Mouse (Mus musculus) T-helper 1 cell (primary cell): ENCODE results near the gene Dcaf4.

Source experiments
- in situ Hi-C: fragments of 300-600 bp; cut with MboI, MseI; formaldehyde crosslinking; loops from one replicate; pipeline ENCODE4 v1.15.1; 2025; ENCODE audit warnings: high pct_unique_total_duplicates

The Dcaf4 gene

DNA sequence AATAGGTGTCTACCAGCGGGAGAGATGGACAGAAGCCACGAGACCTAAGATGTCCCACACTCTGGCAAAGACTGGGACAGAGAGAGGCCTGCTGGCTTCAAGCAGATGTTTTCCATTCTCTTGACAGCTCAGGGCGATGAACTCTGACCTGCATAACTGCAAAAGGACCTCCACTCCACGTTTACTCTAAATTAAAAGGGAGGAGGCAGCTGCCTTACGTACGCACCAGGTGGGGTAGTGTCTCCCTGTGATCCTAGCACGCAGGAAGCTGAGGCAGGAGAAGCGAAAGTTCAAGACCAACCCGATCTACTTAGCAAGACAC is 24.3 kb upstream of the Dcaf4 start:
- in situ Hi-C loops: loop anchor here (5.0 to 10.0 kb wide), 2 partner anchors 384 to 1011 kb away; no protein-coding TSS in a partner anchor

DNA sequence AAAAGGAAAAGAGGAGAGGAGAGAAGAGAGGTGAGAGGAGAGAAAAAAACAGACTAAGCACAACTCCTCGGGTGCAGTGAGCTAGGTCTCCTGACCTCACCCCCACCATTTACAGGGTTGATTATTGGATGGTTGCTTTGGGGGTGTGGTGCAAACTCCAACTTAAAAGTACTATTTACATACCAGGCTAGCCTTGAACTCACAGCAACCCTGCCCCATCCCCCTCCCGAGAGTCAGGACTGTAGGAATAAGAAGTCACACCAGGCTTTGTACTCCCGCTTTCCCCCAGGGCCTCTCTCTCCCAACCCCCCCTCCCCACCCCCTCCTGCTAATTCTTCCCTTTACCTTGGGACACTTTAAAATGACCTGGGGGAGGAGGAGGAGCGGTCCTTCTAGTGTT is 23.9 kb upstream of the Dcaf4 start:
- in situ Hi-C loops: loop anchor here (5.0 to 10.0 kb wide), 2 partner anchors 384 to 1012 kb away; no protein-coding TSS in a partner anchor

DNA sequence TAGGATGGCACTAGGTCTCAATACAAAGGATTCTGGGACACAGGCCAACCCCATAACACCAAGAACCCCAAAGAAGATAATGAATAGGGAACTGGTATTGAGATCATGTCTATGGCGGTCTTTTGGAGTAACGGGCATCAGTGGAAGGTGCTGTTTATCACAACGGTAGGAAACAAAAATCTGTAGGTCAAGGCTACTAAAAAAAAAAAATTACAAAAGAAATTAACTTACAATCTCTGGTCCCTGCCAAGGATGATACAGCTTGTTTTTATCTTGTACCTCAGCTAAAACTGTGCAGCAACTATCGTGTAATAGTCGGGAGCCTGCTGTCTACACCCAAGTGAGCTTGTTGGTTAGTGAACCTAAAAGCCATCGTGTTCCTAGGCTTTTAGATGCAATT is 23.5 kb upstream of the Dcaf4 start:
- in situ Hi-C loops: loop anchor here (5.0 to 10.0 kb wide), 2 partner anchors 384 to 1012 kb away; no protein-coding TSS in a partner anchor

DNA sequence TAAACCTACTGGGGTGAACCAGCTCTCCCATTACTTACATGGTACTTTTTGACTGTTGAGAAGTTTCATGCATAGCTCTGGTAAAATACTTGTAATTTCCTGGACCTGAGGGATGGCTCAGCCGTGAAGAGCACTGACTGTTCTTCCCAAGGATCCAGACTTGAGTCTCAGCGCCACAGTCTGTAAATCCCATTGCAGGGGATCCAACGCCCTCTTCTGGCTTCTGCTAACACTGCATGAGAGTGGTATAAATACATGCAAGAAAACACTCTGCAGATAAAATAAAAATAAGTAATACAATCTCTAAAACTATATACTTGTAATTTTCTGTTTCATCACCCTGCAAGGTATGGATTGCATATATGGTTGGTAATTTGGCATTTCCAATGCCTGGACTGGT is 22.3 kb upstream of the Dcaf4 start:
- in situ Hi-C loops: loop anchor here (5.0 to 10.0 kb wide), 2 partner anchors 386 to 1013 kb away; no protein-coding TSS in a partner anchor

DNA sequence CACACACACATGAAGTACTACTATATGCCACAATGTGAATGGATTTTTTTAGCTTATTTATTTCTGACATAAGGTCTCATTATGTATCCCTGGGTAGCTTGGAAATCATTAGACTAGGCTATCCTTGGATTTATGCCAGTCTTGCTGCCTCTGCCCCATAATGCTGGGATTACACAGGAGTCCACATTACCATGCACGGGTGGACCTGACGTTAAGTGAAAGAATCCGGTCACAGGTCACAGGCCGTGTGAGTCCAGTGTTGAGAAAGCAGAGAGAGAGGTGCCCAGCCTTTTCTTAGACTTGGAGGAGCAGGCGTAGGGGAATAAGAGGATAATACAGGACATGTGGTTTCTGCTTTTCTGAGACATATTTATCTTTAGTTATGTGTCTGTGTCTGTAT is 21.0 kb upstream of the Dcaf4 start:
- in situ Hi-C loops: loop anchor here (5.0 to 10.0 kb wide), 2 partner anchors 387 to 1014 kb away; no protein-coding TSS in a partner anchor

DNA sequence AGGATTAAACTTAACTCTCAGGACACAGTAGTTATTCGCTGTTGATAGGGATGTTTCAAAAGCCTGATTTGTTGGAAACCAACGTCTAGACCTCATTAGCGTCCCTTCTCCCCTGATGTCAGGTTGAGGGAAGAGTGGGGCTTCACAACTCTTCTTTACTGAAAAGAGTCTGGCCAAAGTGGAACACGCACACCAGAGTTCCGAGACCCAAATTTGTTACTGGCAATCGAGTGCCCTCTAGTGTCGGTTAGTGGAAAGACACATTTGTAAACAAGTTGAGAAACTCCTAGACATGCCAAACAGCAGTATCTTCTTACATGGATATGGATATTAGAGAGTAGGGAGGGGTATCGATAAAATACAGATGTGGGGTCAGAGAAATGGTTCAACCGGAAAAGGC is 18.1 kb upstream of the Dcaf4 start:
- in situ Hi-C loops: no loop called here

DNA sequence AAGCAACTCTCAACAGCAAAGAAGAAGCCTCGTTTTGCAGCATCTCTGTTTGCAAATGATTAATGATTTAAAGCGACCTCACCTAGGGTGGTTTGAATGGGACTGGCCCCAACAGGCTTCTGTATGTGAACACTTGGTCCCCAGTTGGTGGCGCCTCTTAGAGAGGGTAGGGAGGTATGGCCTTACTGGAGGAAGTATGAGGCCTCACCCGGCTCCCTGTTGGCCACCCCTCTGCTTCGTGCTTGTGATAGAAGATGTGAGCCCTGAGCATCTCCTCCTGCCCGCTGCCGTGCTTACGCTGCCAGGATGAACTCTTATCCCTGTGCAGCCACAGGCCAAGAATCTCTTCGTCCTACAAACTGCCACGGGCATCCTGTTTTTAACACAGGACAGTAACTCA is 13.7 kb upstream of the Dcaf4 start:
- in situ Hi-C loops: no loop called here

DNA sequence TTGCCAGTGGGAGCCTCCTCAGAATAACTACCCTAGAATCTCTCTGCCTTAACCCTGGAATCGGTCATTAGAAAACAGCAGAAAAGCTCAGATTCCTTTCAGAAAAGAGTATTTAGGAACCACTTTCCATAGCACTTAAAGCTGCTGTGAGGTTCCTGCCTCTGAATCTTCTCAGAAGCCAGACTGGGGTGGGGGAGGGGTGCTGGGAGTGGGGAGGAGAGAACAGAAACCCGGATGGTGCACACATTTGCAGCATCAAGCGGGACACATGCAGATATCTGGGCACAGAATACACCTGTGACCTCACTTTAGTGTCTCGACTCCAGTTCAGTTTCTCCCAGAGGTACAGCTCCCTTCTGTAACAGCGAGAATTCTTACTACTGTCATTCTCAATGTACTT is 9.7 kb upstream of the Dcaf4 start:
- in situ Hi-C loops: no loop called here

DNA sequence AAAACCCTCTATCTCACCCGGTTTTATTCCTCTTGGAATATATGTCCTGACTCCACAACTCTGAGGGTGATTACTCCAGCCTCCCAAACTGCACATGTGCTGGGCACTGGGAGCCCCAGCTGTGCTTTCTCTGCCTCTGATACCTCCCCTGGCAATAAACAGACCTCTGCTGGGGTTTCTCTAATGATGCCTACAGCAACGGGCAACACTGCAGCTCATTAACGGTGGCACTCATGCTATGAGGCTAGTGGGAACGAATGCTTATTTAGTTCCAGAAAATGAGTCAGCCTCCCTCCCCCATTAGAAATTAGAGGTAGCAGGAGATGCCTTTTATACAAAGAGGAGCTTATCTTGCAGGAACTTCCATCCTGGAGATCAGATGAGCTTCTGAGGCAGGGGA is 7.5 kb upstream of the Dcaf4 start:
- in situ Hi-C loops: no loop called here

DNA sequence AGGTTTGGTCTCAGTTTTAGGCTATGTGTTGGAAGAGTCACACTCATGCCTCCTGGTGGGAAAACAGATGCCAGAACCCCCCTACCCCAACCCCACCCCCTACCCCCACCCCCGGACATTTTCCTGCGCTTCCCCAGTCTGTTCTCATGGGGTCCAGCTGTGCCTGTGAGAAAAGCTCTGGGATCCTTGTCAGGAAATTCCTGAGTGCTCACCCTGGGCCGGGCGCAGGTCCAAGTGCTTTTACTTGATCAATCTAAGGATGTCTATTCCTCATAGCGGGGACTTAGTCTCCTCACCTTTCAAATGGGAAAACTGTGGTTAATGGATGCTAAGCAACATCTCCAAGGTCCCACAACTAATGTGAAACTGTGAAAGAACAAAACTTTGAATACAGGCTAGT is 7.1 kb upstream of the Dcaf4 start:
- in situ Hi-C loops: no loop called here

DNA sequence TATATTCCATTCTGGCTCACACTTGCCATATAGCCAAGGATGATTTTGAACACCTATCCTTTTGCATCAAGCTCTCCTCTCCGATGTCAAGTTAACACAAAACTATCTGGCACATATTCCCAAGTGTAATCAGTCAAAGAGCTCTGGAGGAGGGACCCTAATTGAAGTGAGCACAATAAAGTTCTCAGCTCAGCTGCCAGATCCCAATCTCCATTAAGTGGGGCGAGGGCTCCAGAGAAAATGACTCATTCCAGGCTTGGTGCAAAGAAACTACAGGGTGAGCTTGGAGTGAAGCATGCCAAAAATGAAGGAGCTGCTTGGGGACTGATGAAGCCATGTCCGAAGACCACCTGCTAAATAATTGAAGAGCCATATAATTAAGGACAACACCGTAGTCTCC is 6.0 kb upstream of the Dcaf4 start:
- in situ Hi-C loops: no loop called here

DNA sequence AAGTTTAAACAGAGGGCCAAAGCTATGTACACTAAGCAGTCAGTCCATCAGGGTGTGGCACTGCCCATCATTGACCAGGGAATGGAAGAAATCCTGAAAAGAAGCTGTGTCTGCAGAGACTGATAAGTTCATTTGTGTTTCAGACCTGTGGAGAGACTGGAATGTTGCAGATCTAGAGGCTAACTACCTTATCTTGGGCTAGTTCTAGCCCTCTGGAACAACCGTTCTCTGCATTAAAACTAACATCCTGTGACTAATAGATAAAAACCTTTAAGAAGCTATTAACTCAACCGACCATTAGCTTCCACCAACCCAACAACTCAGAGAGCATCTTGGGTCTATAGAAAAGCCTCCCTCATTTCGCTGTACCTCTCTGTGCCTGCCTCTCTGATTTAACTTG is 2.7 kb upstream of the Dcaf4 start:
- in situ Hi-C loops: no loop called here

DNA sequence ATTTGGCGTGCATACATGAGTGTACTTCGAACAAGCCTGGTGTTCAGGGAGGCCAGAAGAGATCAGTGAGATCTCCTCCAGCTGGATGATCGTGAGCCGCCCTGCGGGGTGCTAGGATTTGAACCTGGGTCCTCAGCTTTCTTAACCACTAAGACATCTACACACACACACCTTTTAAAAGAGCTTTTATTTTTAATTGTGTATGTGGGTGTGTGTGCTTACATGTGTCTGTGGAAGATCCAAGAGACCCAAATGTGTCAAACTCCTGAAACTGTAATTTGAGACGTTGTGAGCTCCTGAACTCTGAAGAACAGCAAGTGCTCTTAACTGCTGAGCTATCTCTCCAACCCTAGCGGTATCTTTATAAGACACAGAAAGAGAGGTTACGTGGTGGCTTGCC is 817 bp downstream of the Dcaf4 start:
- in situ Hi-C loops: no loop called here

DNA sequence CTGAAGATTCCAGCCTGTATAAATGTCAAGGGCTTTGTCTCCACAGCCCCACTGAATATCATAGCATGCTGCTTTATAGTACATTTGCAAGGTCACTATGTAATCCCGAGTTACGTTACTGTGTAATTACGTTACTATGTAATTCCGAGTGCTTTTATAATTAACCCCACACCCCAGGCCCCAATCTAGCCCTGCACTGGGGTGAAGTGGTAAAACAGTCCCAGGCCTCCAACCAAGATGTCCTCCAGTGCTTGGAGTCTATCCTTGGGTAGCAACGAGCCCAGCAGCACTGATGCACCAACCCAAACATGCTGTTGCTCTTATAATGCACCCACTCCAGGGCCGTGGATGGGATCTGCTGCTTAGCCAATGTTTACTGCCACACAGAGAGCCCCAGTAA is 2.8 kb downstream of the Dcaf4 start:
- in situ Hi-C loops: no loop called here

DNA sequence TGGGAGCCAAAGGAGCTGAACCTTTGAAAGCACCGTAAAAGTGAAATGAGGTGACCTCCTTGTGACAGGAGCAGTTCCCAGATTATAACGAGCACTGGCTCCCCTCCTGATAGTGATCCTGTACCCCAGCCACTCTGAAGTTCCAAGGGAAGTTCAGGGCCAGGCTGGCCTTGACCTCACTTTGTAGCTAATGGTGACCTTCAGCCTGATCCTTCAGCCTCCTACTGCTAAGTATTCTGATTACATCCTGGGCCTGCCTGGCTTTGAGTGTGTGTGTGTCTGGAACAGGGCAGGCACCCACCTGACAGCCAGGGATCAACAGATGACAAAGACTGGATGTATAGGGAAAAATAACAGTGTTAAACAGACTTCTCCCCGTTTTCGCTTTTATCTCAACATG is 3.6 kb downstream of the Dcaf4 start:
- in situ Hi-C loops: no loop called here

DNA sequence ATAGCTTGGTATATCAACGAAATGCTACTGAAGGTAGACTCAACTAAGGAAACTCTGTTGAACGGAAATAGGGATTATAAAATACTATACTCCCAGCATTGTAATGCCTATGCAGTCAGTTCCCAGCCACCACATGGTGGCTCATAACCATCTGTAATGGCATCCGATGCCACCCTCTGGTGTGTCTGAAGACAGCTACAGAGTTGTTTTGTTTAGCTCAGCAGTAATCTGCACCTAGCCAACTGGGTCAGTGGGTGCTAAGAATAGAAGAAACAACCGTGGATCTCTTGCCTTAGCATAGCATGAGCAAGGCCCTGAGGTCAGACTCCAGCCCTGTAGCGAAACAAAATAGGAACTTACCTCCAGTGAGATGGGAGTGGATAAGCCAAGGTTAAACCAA is 4.1 kb downstream of the Dcaf4 start:
- in situ Hi-C loops: no loop called here

DNA sequence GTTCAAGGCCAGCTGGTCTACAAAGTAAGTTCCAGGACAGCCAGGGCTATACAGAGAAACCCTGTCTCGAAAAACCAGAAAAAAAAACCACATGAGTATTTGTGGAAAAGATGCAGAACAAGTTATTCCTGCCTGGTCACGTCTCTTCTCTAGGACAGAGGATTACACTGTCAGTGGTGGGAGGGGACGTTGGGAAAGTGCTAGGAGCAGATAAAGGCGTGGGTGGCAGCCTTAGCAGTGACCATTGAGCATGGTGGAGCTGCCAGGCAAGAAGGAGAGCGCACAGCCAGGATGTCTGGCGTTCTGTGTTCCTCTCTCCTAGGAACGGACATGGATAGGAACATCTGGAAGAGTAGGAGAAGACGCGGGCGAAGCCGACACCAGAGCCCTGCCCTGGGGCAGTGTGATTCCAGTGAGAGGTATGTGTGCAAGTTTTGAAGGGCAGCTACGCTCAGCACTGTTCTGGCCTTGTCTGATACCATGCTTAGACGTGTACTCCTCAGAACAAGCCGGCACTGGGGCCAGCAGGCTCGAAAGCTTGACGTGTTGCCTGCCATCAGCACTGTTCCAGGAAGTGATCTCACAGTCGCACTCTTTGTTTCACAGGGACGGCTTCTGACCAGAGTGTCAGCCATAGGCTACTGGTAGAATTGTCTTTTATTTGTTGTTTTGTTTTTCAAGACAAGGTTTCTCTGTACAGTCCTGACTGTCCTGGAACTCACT is 5.7 kb downstream of the Dcaf4 start:
- in situ Hi-C loops: no loop called here

DNA sequence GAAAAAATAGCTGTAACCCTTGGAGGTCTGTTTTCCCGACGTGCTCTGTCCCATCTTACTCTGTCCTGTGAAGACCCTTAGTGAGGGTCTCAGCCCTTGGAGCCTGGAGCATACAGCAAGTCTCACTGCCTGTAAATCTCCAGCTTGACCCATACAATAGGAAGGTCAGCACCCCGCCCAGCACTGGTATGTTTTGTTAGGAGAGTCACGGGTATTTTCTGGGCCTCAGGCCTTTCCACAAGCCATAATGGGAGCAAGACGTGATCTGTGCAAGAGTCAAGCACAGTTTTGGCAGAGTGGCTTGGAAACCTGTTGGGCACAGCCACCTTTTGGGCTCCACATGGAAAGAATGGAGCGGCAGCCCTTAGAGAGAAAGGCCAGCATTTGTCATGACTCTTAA is 7.5 kb downstream of the Dcaf4 start:
- in situ Hi-C loops: no loop called here

DNA sequence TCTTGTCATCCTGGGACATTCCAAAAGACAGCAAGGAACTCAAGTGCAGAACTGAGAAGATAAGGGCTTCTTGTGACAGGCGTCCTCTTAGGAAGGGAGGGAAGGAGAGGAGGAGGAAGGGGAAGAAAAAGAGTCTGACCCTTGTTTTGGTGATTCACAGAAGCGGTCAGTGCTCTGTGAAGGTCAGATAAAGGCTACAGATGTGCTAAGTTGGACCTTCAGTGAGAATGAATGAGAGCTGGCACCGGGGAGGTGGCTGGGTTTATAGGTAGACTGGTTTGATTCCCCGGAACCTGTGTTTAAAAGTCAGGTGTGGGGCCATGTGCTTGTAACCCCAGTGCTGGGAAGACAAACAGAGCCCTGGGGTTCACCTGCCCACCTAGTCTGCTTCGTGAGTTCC is 8.4 kb downstream of the Dcaf4 start:
- in situ Hi-C loops: no loop called here

DNA sequence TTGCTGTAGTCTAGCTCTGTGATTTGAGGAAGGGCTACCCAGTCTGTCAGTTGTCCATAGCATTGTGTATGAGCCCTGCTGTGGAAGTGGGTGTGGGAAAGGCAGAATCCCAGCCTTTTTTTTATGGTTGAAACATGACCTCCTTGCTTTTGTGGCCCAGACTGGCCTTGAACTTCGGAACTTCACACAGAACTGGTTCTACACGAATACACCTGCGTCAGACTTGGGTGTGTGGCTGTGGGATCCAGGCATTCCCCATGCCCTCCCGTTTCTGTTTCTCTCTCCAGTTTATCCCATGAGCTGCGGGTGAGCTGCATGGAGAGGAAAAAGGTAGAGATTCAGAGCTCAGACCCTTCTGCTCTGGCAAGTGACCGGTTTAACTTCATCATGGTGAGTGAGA is 11.7 kb downstream of the Dcaf4 start:
- in situ Hi-C loops: loop anchor here (10.0 kb wide), 1 partner anchor 773 kb away; no protein-coding TSS in a partner anchor

DNA sequence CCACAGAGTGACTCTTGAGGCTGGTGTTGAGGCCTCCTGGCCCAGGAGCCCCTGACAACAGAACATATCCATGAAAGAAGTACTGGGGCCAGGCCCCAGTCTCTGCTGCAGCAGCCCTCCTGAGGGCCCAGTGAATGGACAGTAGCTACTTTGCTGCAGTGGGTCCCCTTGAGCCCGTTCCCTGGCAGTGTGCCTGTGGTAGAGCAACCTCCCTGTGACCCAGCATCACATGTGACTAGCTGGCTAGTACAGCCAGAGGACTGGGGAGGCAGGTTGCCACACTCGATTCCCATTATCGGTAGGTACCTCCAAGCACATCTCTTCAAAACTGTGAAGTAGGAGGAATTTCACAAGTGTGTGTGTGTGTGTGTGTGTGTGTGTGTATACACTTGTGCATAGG is 12.7 kb downstream of the Dcaf4 start:
- in situ Hi-C loops: loop anchor here (10.0 kb wide), 1 partner anchor 772 kb away; no protein-coding TSS in a partner anchor

DNA sequence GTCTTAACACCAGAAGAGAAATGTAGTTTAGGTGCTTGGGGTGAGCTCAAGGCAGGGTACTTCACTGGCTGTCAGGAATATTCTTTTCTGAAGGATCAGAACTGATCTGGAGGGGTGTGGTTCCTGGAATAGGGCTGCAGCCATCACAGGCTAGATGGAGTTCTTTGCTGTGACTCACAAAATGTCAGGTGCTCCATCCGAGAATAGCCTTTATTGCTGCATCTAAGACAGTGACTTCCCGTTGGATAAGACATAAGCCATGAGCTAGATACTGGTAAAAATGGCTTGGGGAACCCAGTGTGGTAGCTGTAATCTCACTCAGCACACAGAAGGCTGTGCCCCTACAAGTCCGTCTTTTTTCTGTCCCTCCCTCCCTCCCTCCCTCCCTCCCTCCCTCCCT is 13.9 kb downstream of the Dcaf4 start:
- in situ Hi-C loops: loop anchor here (10.0 kb wide), 1 partner anchor 771 kb away; no protein-coding TSS in a partner anchor

DNA sequence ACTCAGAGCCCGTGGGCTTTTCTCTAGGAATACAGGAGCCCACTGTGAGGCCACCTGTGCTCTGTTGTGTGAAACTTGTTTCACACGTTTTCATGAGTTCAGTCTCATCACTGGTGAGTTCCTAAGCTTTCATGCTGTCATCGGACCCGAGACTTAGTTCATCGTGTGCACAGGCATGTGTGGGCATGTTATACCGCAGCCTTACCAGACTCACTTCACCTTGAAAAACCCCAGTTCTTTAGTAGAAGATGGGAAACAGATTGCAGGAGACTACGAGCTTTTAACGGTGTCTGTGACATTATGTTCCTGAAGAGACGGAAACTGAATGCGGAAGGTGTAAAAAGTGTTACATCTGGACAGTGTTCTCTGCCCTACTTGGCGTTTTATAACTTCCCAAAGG is 15.2 kb downstream of the Dcaf4 start:
- in situ Hi-C loops: loop anchor here (10.0 kb wide), 1 partner anchor 769 kb away; no protein-coding TSS in a partner anchor

DNA sequence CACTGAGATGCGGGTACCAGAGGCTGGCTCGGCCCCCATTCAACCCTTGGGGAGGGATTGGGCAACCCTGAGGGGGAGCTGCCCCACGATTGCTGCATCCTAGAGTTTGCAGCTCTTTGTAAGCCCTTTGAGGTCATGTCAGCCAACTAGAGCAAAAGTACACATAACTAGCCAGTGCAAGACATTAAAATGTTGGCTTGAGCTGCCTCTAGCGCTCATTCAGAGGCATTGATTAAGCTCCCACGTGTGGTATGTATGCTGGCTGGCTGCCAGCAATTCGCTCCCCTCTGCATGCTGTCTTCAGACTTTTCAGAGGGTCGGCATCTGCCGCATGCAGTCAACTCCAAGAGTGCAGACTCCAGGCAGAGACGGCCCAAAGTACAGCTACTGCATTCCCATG is 15.8 kb downstream of the Dcaf4 start:
- in situ Hi-C loops: loop anchor here (10.0 kb wide), 1 partner anchor 769 kb away; no protein-coding TSS in a partner anchor
